Mouse (Mus musculus) T-helper 1 cell (primary cell): ENCODE measurements around the gene Prps1l3.

Source experiments
- in situ Hi-C: fragments of 300-600 bp; cut with MboI, MseI; formaldehyde crosslinking; loops from one replicate; pipeline ENCODE4 v1.15.1; 2025; ENCODE audit warnings: high pct_unique_total_duplicates

Prps1l3 gene

DNA sequence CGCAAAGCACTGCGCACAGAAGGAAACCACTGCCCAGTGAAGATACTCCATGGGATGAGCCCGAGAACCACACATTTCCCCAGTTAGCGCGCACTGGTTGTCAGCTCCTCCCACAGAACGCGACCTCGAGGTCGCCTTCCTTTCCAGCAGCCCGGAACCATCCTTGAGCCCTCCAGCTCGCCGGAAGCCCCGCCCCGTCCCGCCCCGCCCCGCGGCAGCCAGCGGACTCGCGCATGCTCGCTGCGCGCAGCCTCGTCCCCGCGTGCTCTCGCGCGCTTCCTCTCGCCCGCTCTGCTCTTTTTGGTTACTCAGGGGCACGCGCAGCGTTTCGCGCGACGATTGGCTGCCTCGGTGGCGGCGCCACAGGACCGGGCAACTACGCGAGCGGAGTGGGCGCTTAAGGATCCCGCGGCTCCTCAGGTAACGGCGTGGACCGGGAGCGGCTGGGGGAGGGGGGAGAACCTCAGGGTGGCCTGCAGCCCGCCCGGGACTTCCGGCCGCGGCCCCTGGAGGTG lies at the start of gene Prps1l3, which contains the start of gene Mipol1:
Prps1l3 (plus strand) TSS at position 221 of the 515 bp plus-strand sequence.
Mipol1 (plus strand) TSS at position 236 of the 515 bp plus-strand sequence.
- in situ Hi-C loops: no loop called here

DNA sequence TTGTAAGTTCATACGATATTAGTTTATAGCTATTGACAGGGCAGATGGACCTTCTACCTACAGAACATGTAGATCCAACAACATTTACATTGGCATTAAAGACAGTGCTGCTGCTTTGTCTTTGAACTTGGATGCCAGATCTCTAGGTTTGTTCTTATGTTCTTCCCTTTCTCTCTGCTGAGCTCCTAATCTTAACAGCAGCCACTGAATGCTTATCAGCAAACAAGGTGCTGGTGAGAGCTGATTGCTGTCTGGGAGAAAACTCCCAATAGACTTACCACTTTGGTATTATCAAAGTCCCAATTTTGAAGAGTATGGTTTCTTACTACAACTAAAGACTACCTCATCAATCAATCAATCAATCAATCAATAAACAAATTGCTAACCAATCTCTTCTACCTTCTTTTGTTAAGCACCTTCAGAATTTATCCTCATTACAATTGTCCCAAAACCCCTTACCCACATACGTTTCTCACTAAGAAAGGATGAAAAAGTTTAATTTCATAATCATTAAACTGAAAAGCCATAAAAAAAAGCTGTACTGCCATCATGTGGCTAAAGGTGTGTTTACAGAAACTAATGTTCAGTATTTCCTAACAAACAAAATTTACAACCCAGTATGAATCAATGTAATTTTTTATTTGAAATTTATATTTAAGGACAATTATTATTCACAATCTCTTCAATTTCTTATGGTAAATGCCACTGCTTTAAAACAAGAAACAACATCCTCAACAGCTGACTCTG lies 45.6 kb upstream of the Prps1l3 start:
- in situ Hi-C loops: loop anchor here (25.0 kb wide), 1 partner anchor 497 kb away; the partner anchor contains the start of gene Pax9

DNA sequence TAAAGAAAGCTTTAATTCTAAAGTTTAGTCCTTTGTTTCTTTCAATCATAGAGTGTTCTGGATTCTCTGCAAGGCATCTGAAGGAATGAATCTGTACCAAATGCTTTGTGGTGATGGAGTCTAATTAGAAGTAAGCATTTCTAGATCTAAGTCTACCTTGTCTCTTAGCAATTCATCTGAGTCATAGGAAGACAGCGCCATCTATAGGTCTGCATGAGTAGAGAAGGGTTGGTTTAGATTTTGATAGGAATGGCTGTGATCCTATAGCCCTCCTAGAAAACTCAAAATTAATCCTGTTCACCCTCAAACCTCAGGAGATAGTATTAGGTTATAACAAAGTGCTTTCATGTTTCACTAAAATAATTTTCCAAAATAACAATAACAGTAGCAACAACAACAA lies 44.7 kb upstream of the Prps1l3 start:
- in situ Hi-C loops: loop anchor here (25.0 kb wide), 1 partner anchor 498 kb away; the partner anchor contains the start of gene Pax9

- in situ Hi-C loops: loop anchor here (25.0 kb wide), 1 partner anchor 499 kb away; the partner anchor contains the start of gene Pax9
These were observed 44.1 kb upstream of the Prps1l3 start for GRCm38 (mm10) chr12:57186126-57186525.

- in situ Hi-C loops: loop anchor here (25.0 kb wide), 1 partner anchor 500 kb away; the partner anchor contains the start of gene Pax9
These were observed 43.2 kb upstream of the Prps1l3 start for GRCm38 (mm10) chr12:57187032-57187431.

DNA sequence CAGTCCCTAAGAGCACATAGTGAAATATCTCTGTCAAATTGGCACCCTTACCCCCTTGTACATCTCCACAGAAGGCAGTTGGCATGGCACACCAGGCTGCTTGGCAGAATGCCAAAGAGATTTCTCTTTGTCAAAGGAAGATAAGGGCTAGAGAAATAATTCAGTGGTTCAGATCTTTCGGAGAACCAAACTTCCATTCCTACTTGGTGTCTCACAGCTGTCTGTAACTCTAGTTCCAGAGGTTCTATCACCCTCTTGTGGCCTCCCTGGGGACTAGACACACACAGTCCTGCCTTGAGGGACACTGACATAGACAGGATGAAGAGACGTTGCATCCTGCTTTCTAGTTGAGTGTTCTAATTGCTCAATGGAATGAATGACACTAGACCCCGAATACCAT lies 35.6 kb upstream of the Prps1l3 start:
- in situ Hi-C loops: loop anchor here (25.0 kb wide), 1 partner anchor 507 kb away; the partner anchor contains the start of gene Pax9

DNA sequence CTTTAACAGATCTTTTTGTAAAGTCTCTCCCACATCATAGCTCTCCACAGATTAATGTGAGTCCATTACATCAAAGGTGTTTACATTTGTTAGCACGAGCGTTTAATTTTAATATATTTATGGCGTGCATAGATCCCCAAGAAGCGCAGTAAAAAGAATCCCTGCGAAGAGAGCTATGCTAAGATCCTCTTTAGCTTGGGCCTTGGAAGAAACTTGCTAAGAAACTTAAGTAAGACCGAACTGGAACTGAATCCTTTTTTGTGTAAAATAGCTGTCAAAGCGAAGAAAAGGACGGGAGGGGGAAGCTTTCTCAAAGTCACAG lies 34.0 kb upstream of the Prps1l3 start:
- in situ Hi-C loops: loop anchor here (25.0 kb wide), 1 partner anchor 509 kb away; the partner anchor contains the start of gene Pax9

- in situ Hi-C loops: loop anchor here (25.0 kb wide), 1 partner anchor 509 kb away; the partner anchor contains the start of gene Pax9
These were observed 33.4 kb upstream of the Prps1l3 start for GRCm38 (mm10) chr12:57196608-57197362.

- in situ Hi-C loops: loop anchor here (25.0 kb wide), 1 partner anchor 510 kb away; the partner anchor contains the start of gene Pax9
These were observed 32.7 kb upstream of the Prps1l3 start, which contains the start of gene Slc25a21 for GRCm38 (mm10) chr12:57197363-57198026. Gene Slc25a21 (minus strand): TSS chr12:57197472.

DNA sequence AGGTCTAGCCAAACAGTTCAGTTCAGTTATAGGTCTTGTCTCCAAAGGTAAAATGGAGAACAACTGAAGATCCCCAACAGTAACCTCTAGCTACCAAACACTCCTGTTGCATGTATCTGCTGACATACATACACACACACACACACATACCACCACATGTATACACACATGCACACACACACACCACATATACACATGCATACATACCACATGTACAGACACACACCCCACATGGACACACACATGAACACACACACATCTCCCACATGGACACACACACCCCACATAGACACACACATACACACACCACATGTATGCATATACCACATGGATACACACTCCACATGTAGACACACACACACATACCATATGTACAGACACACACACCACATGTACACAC lies 31.9 kb upstream of the Prps1l3 start:
- in situ Hi-C loops: loop anchor here (25.0 kb wide), 1 partner anchor 511 kb away; the partner anchor contains the start of gene Pax9

DNA sequence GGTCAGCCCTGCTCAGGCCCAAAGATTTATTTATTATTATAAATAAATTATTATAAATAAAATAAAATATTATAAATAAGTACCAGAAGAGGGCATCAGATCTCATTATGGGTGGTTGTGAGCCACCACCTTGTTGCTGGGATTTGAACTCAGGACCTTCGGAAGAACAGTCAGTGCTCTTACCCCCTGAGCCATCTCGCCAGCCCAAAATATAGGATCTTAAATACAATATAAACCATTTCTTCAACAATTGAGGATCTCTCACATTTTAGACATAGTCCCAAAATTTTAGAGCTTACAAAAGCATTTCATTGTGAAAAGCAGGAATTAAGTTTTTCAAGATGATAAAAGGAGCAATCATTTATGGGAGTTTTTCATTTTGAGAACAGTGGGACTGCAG lies 30.8 kb upstream of the Prps1l3 start:
- in situ Hi-C loops: loop anchor here (25.0 kb wide), 1 partner anchor 512 kb away; the partner anchor contains the start of gene Pax9

GRCm38 (mm10) chr12:57201901-57202300 lies 28.3 kb upstream of the Prps1l3 start:
- in situ Hi-C loops: loop anchor here (25.0 kb wide), 1 partner anchor 1365 kb away; the partner anchor contains the start of gene Brms1l

DNA sequence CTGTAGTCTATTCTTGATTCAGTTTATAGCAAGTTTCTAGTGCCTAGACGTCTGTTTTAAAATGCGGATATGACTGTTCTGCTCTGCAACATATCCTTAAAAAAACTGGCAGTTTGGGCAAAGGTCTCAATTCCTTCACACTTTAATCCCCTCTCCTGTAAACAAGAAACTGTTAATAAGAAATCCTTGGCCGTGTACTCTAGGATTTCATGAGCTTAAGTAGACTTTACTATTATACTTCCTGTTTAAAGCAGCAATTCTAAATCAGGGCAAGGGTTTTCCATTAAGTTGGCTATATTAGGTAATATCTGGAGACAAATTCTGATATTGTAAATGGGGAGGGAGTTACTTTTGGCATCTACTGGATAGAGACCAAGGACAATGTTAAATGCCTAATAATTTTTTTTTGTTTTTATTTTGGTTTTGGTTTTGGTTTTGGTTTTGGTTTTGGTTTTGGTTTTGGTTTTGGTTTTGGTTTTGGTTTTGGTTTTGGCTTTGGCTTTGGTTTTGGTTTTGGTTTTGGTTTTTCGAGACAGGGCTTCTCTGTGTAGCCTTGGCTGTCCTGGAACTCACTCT lies 25.8 kb upstream of the Prps1l3 start:
- in situ Hi-C loops: loop anchor here (25.0 kb wide), 1 partner anchor 1367 kb away; the partner anchor contains the start of gene Brms1l

- in situ Hi-C loops: loop anchor here (25.0 kb wide), 1 partner anchor 1374 kb away; the partner anchor contains the start of gene Brms1l
These were observed 18.6 kb upstream of the Prps1l3 start for GRCm38 (mm10) chr12:57211353-57212311.

GRCm38 (mm10) chr12:57212463-57212862 lies 17.7 kb upstream of the Prps1l3 start:
- in situ Hi-C loops: loop anchor here (25.0 kb wide), 1 partner anchor 1375 kb away; the partner anchor contains the start of gene Brms1l

GRCm38 (mm10) chr12:57226411-57226810 lies 3.8 kb upstream of the Prps1l3 start:
- in situ Hi-C loops: no loop called here

GRCm38 (mm10) chr12:57227776-57228175 lies 2.4 kb upstream of the Prps1l3 start:
- in situ Hi-C loops: no loop called here

GRCm38 (mm10) chr12:57229703-57230102 lies 509 bp upstream of the Prps1l3 start:
- in situ Hi-C loops: no loop called here
